Comparison of ENCODE assay signal across 8 mouse cellular contexts in genomic region chr10:80371411-80371966, GRCm38 (mm10). TPM values are rescaled to one million over a fixed set of nuclear protein-coding genes. Genes with fewer than 3 reads are reported as not detected.
DNase-seq lines count a peak whose midpoint lies in the region; ATAC-seq and TF ChIP-seq lines count a peak whose summit lies in the region.

No protein-coding gene starts in this region.

- no peaks in the 10 kb centered on the region for H3K9me3 ChIP-seq in forebrain, postnatal 0 days (ENCODE audit: low read length)
- H3K9me3 ChIP-seq in stomach, embryonic 14.5 days (ENCODE audit: control insufficient read depth, low read depth, low read length), result no peaks in the 10 kb centered on the region

- peak overlapping the region; percentile 13; the same call in 1 of the 2 replicates for H3K4me2 ChIP-seq in forebrain, postnatal 0 days (ENCODE audit: low read depth)
- H3K4me2 ChIP-seq in stomach, embryonic 14.5 days (replicated peaks; ENCODE audit: low read depth, low read length), result peak overlapping the region; percentile 13; the same call in 1 of the 2 replicates

- peak; percentile 32 to 55 for DNase-seq in left cerebral cortex, adult 18-20 months (ENCODE audit: low spot score in 2 of 2)
- DNase-seq in left cerebral cortex, adult 11 months (ENCODE audit: low spot score), result no peak
- peak; percentile 78 for DNase-seq in cerebellum, adult 11-12 months
- DNase-seq in forebrain, postnatal 0 days, result peak; percentile 79
- peak; percentile 71 for DNase-seq in kidney, postnatal 14 days
- peak; percentile 72 for DNase-seq in mesoderm, embryonic 11.5 days (ENCODE audit: low read depth, low spot score)
- no peak for DNase-seq in layer of hippocampus, adult 11-12 months (ENCODE audit: low spot score)

- H3K36me3 ChIP-seq in forebrain, postnatal 0 days (ENCODE audit: insufficient read depth), result no peaks in the 10 kb centered on the region
- no peaks in the 10 kb centered on the region for H3K36me3 ChIP-seq in stomach, embryonic 14.5 days (ENCODE audit: control insufficient read depth, insufficient read depth, low read length)

- H3K4me1 ChIP-seq in forebrain, postnatal 0 days (ENCODE audit: insufficient read depth), result no peaks in the 10 kb centered on the region
- no peaks in the 10 kb centered on the region for H3K4me1 ChIP-seq in stomach, embryonic 14.5 days (ENCODE audit: control insufficient read depth, insufficient read depth, low read length)

- ATAC-seq in forebrain, postnatal 0 days, result peak; percentile 84
- ATAC-seq in stomach, embryonic 14.5 days (ENCODE audit: insufficient number of reproducible peaks, insufficient read depth, low FRiP score, low read depth), result peak; percentile 66; the same call in 1 of the 2 replicates

- peak overlapping the region; percentile 10; the same call in 1 of the 2 replicates for H3K27ac ChIP-seq in forebrain, postnatal 0 days (ENCODE audit: low read depth, low read length)
- no peak overlapping the region for H3K27ac ChIP-seq in stomach, embryonic 14.5 days (ENCODE audit: low read length)

- H3K9ac ChIP-seq in forebrain, postnatal 0 days, result no peak overlapping the region
- H3K9ac ChIP-seq in stomach, embryonic 14.5 days (replicated peaks; ENCODE audit: low read depth, low read length), result no peak overlapping the region

- no peak for TF ChIP-seq CTCF in forebrain, postnatal 0 days (IDR thresholded peaks at IDR 0.05; ENCODE audit: low read depth)

- H3K4me3 ChIP-seq in forebrain, postnatal 0 days (ENCODE audit: low read depth, low read length), result 0 out of 2 replicates have a peak overlapping the region, but pooled peaks have one; percentile 11
- peak overlapping the region; percentile 7; the same call in 1 of the 2 replicates for H3K4me3 ChIP-seq in stomach, embryonic 14.5 days (ENCODE audit: low read depth, low read length)

- H3K27me3 ChIP-seq in forebrain, postnatal 0 days (ENCODE audit: insufficient read depth, low read length), result no peaks in the 10 kb centered on the region
- no peaks in the 10 kb centered on the region for H3K27me3 ChIP-seq in stomach, embryonic 14.5 days (ENCODE audit: control insufficient read depth, insufficient read depth, low read length)

- 3% methylated on average over 12 of the region's 12 CpGs for WGBS in forebrain, postnatal 0 days
- 4% methylated on average over 12 of the region's 12 CpGs for WGBS in stomach, embryonic 14.5 days

RNA-seq across cellular contexts. Expression of gene Plk5, which starts 15.2 kb away (rescaled TPM):
- 10 to 100 TPM; 25.8 to 34.6 TPM for total RNA-seq in left cerebral cortex, adult 18-20 months (2021)
- total RNA-seq in forebrain, postnatal 0 days (2014; rRNA removed), result 8.3 and 12.9 TPM in 2 replicates
- polyA plus RNA-seq in forebrain, postnatal 0 days (2015; fragmentation: Nextera tagmentation; extraction: Ambion mirVana), result 4.6 and 7.4 TPM in 2 replicates
- polyA plus RNA-seq in stomach, embryonic 14.5 days (2014; fragmentation: Nextera tagmentation; extraction: Ambion mirVana), result 0.30 and 0.62 TPM in 2 replicates

RNA-seq across cellular contexts. Expression of gene Mex3d, which starts 16.0 kb away (rescaled TPM):
- 10 to 100 TPM; 20.1 to 20.7 TPM for total RNA-seq in left cerebral cortex, adult 18-20 months (2021)
- total RNA-seq in forebrain, postnatal 0 days (2014; rRNA removed), result 107 and 120 TPM in 2 replicates
- polyA plus RNA-seq in forebrain, postnatal 0 days (2015; fragmentation: Nextera tagmentation; extraction: Ambion mirVana), result 18.3 and 18.4 TPM in 2 replicates
- polyA plus RNA-seq in stomach, embryonic 14.5 days (2014; fragmentation: Nextera tagmentation; extraction: Ambion mirVana), result 7.7 and 8.1 TPM in 2 replicates

RNA-seq across cellular contexts. Expression of gene Adamtsl5, which starts 23.3 kb away (rescaled TPM):
- 10 to 100 TPM in 1 of 2 experiments, 1 to 10 TPM in 1; 8.8 to 10.4 TPM for total RNA-seq in left cerebral cortex, adult 18-20 months (2021)
- 0.31 and 0.33 TPM in 2 replicates for total RNA-seq in forebrain, postnatal 0 days (2014; rRNA removed)
- polyA plus RNA-seq in forebrain, postnatal 0 days (2015; fragmentation: Nextera tagmentation; extraction: Ambion mirVana), result 0.70 and 0.81 TPM in 2 replicates
- polyA plus RNA-seq in stomach, embryonic 14.5 days (2014; fragmentation: Nextera tagmentation; extraction: Ambion mirVana), result 13.6 and 13.8 TPM in 2 replicates

RNA-seq across cellular contexts. Expression of gene Mbd3, which starts 27.9 kb away (rescaled TPM):
- 100 to 1,000 TPM; 143 to 166 TPM for total RNA-seq in left cerebral cortex, adult 18-20 months (2021)
- 37.9 and 43.9 TPM in 2 replicates for total RNA-seq in forebrain, postnatal 0 days (2014; rRNA removed)
- 183 and 196 TPM in 2 replicates for polyA plus RNA-seq in forebrain, postnatal 0 days (2015; fragmentation: Nextera tagmentation; extraction: Ambion mirVana)
- polyA plus RNA-seq in stomach, embryonic 14.5 days (2014; fragmentation: Nextera tagmentation; extraction: Ambion mirVana), result 194 and 200 TPM in 2 replicates

RNA-seq across cellular contexts. Expression of gene Uqcr11, which starts 35.1 kb away (rescaled TPM):
- 100 to 1,000 TPM; 383 to 388 TPM for total RNA-seq in left cerebral cortex, adult 18-20 months (2021)
- 230 and 424 TPM in 2 replicates for total RNA-seq in forebrain, postnatal 0 days (2014; rRNA removed)
- polyA plus RNA-seq in forebrain, postnatal 0 days (2015; fragmentation: Nextera tagmentation; extraction: Ambion mirVana), result 688 and 881 TPM in 2 replicates
- 645 and 784 TPM in 2 replicates for polyA plus RNA-seq in stomach, embryonic 14.5 days (2014; fragmentation: Nextera tagmentation; extraction: Ambion mirVana)

Comparison
In these comparisons a context has a peak if more than half of its experiments do, and no peak if none do; other contexts are left out.
1. DNase-seq: peak in left cerebral cortex, adult 18-20 months (2 of 2), cerebellum, adult 11-12 months (single experiment), forebrain, postnatal 0 days (single experiment), kidney, postnatal 14 days (single experiment) and mesoderm, embryonic 11.5 days (single experiment); none in left cerebral cortex, adult 11 months (single experiment) and layer of hippocampus, adult 11-12 months (single experiment).